15 mouse cellular contexts compared by ENCODE assay signal in the genomic region with DNA sequence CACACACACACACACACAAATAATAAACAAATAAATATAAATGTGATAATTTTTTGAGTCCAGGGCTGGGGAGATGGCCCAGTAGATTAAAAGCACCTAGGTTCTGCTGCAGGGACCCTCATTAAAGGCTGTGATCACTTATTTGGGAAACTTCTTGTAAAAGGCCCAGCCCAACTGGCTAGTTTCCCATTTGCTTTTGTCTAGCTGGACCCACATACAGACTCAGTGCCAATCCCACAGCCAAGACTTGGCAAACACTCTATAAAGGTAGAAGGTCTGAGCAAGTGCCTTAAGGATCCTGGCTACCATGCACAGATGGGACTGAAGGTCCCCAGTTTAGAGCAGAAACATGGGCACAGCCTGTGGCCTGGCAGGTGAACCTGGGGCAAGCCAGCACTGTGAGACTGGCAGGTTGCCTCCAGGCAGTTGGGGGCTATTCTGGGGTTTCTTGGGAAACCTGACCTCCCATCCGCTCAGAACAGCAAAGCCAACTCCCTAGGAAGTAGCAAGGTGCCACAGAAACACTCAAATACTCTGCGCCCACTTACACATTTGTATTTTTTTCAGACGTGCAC. TPM values are rescaled to one million over a fixed set of nuclear protein-coding genes. Genes with fewer than 3 reads are reported as not detected.
DNase-seq lines count a peak whose midpoint lies in the region; ATAC-seq and TF ChIP-seq lines count a peak whose summit lies in the region.
"Had no signal": no experiment of that assay in that cellular context is flagged by ENCODE, and none has a peak within 500 bp of the region (broad histone marks: within the 10 kb centered on the region; RNA-seq: fewer than 3 reads in every experiment).

No protein-coding gene starts in this region.

- H3K36me3 ChIP-seq in forebrain, postnatal 0 days (ENCODE audit: insufficient read depth): no peaks in the 10 kb centered on the region
- H3K36me3 ChIP-seq in forebrain, embryonic 10.5 days (replicated peaks): no peaks in the 10 kb centered on the region
- no peaks in the 10 kb centered on the region for H3K36me3 ChIP-seq in neural tube, embryonic 11.5 days (ENCODE audit: control insufficient read depth, insufficient read depth, low read length)
- no peaks in the 10 kb centered on the region for H3K36me3 ChIP-seq in neural tube, embryonic 15.5 days
- H3K36me3 ChIP-seq: hindbrain, embryonic 13.5 days had no signal

- WGBS in forebrain, postnatal 0 days: 61% methylated on average over 3 of the region's 3 CpGs
- 85% methylated on average over 3 of the region's 3 CpGs for WGBS in forebrain, embryonic 10.5 days
- 90% methylated on average over 3 of the region's 3 CpGs for WGBS in neural tube, embryonic 11.5 days
- 81% methylated on average over 3 of the region's 3 CpGs for WGBS in neural tube, embryonic 15.5 days

- no peaks in the 10 kb centered on the region for H3K4me1 ChIP-seq in forebrain, postnatal 0 days (ENCODE audit: insufficient read depth)
- H3K4me1 ChIP-seq in forebrain, embryonic 10.5 days: peaks cover 16% of the 10 kb centered on the region
- no peaks in the 10 kb centered on the region for H3K4me1 ChIP-seq in neural tube, embryonic 11.5 days (ENCODE audit: control insufficient read depth, insufficient read depth, low read length)
- H3K4me1 ChIP-seq in neural tube, embryonic 15.5 days: peaks cover 4% of the 10 kb centered on the region

- H3K9ac ChIP-seq in forebrain, postnatal 0 days: no peak overlapping the region
- peak overlapping the region; percentile 6; the same call in 1 of the 2 replicates for H3K9ac ChIP-seq in neural tube, embryonic 11.5 days (ENCODE audit: low read length)
- H3K9ac ChIP-seq in neural tube, embryonic 15.5 days (replicated peaks): no peak overlapping the region
- H3K9ac ChIP-seq: hindbrain, embryonic 13.5 days had no signal

- TF ChIP-seq CTCF in forebrain, postnatal 0 days (IDR thresholded peaks at IDR 0.05; ENCODE audit: low read depth): no peak

- H3K4me3 ChIP-seq in forebrain, postnatal 0 days (ENCODE audit: low read depth, low read length): no peak overlapping the region
- H3K4me3 ChIP-seq in forebrain, embryonic 10.5 days: no peak overlapping the region
- H3K4me3 ChIP-seq in neural tube, embryonic 11.5 days (ENCODE audit: low read depth, low read length): no peak overlapping the region
- H3K4me3 ChIP-seq in neural tube, embryonic 15.5 days (replicated peaks): no peak overlapping the region
- H3K4me3 ChIP-seq: hindbrain, embryonic 13.5 days; megakaryocyte, embryonic 14.5 days; myocyte had no signal

- no peak overlapping the region for H3K27ac ChIP-seq in forebrain, postnatal 0 days (ENCODE audit: low read depth, low read length)
- no peak overlapping the region for H3K27ac ChIP-seq in forebrain, embryonic 10.5 days
- no peak overlapping the region for H3K27ac ChIP-seq in neural tube, embryonic 11.5 days (ENCODE audit: low read depth, low read length)
- H3K27ac ChIP-seq in neural tube, embryonic 15.5 days (replicated peaks): no peak overlapping the region; the same call in 1 of the 2 replicates
- H3K27ac ChIP-seq: hindbrain, embryonic 13.5 days had no signal

- H3K27me3 ChIP-seq in forebrain, postnatal 0 days (ENCODE audit: insufficient read depth, low read length): no peaks in the 10 kb centered on the region
- H3K27me3 ChIP-seq in forebrain, embryonic 10.5 days (ENCODE audit: poor library complexity, severe bottlenecking): peaks cover 24% of the 10 kb centered on the region
- H3K27me3 ChIP-seq in neural tube, embryonic 11.5 days (ENCODE audit: control insufficient read depth, insufficient read depth, low read length): peaks cover 2% of the 10 kb centered on the region; the same call in 1 of the 2 replicates
- H3K27me3 ChIP-seq in neural tube, embryonic 15.5 days (replicated peaks): peaks cover 6% of the 10 kb centered on the region

- ATAC-seq in forebrain, postnatal 0 days: no peak
- no peak for ATAC-seq in neural tube, embryonic 11.5 days (ENCODE audit: insufficient read depth, low FRiP score, low TSS enrichment)
- ATAC-seq in neural tube, embryonic 15.5 days (ENCODE audit: low FRiP score): no peak

- H3K9me3 ChIP-seq in forebrain, postnatal 0 days (ENCODE audit: low read length): no peaks in the 10 kb centered on the region
- no peaks in the 10 kb centered on the region for H3K9me3 ChIP-seq in forebrain, embryonic 10.5 days
- H3K9me3 ChIP-seq in neural tube, embryonic 11.5 days (ENCODE audit: control insufficient read depth, low read length): no peaks in the 10 kb centered on the region
- H3K9me3 ChIP-seq in neural tube, embryonic 15.5 days (replicated peaks): no peaks in the 10 kb centered on the region
- H3K9me3 ChIP-seq: hindbrain, embryonic 13.5 days had no signal

- no peak overlapping the region for H3K4me2 ChIP-seq in forebrain, postnatal 0 days (ENCODE audit: low read depth)
- no peak overlapping the region for H3K4me2 ChIP-seq in neural tube, embryonic 11.5 days (ENCODE audit: low read depth)
- no peak overlapping the region for H3K4me2 ChIP-seq in neural tube, embryonic 15.5 days
- H3K4me2 ChIP-seq: heart, embryonic 11.5 days; hindbrain, embryonic 13.5 days had no signal

- DNase-seq in forebrain, postnatal 0 days: peak; percentile 17
- no peak for DNase-seq in forebrain, embryonic 10.5 days (ENCODE audit: extremely low spot score, low spot score)
- DNase-seq in neural tube, embryonic 11.5 days (ENCODE audit: low spot score): no peak
- DNase-seq in cerebellum, postnatal 25 days: peak; percentile 86 to 89
- no peak for DNase-seq in lung, adult 18-20 months
- no peak for DNase-seq in right cerebral cortex, postnatal 25 days
- no peak for DNase-seq in spleen, postnatal 4 days (ENCODE audit: low spot score in 2 of 2)
- DNase-seq: embryo, embryonic 11 days; kidney, adult 8-10 months; lung, adult 2 months had no signal

RNA-seq across cellular contexts. Expression of a gene that starts 3.9 kb away (rescaled TPM):
- total RNA-seq in forebrain, postnatal 0 days (2014; rRNA removed): 0.52 TPM in 1 of 2 replicates, not detected in the other
- 0.23 and 0.29 TPM in 2 replicates for polyA plus RNA-seq in forebrain, postnatal 0 days (2015; fragmentation: Nextera tagmentation; extraction: Ambion mirVana)
- polyA plus RNA-seq in forebrain, embryonic 10.5 days (2016; fragmentation: Nextera tagmentation; extraction: Ambion mirVana): not detected in 2 replicates
- polyA plus RNA-seq in neural tube, embryonic 11.5 days (2014; fragmentation: Nextera tagmentation; extraction: Ambion mirVana): not detected in 2 replicates
- polyA plus RNA-seq in neural tube, embryonic 15.5 days (2015; fragmentation: Nextera tagmentation; extraction: Ambion mirVana): 0.27 and 0.28 TPM in 2 replicates
- polyA plus RNA-seq: heart, embryonic 11.5 days; hindbrain, embryonic 13.5 days; myocyte had no signal

RNA-seq across cellular contexts. Expression of a gene that starts 18.4 kb away (rescaled TPM):
- 252 and 268 TPM in 2 replicates for total RNA-seq in forebrain, postnatal 0 days (2014; rRNA removed)
- polyA plus RNA-seq in forebrain, postnatal 0 days (2015; fragmentation: Nextera tagmentation; extraction: Ambion mirVana): 1,233 and 1,420 TPM in 2 replicates
- polyA plus RNA-seq in forebrain, embryonic 10.5 days (2016; fragmentation: Nextera tagmentation; extraction: Ambion mirVana): 607 and 643 TPM in 2 replicates
- 778 and 796 TPM in 2 replicates for polyA plus RNA-seq in neural tube, embryonic 11.5 days (2014; fragmentation: Nextera tagmentation; extraction: Ambion mirVana)
- 910 and 1,003 TPM in 2 replicates for polyA plus RNA-seq in neural tube, embryonic 15.5 days (2015; fragmentation: Nextera tagmentation; extraction: Ambion mirVana)

Comparison
In these comparisons a context has a peak if more than half of its experiments do, and no peak if none do; other contexts are left out.
1. DNase-seq: peak in forebrain, postnatal 0 days (single experiment) and cerebellum, postnatal 25 days (2 of 2); none in forebrain, embryonic 10.5 days (single experiment), neural tube, embryonic 11.5 days (single experiment), lung, adult 18-20 months (0 of 2), right cerebral cortex, postnatal 25 days (single experiment) and spleen, postnatal 4 days (0 of 2).